Comparison of ENCODE assay signal across 11 mouse cellular contexts in the genomic region with DNA sequence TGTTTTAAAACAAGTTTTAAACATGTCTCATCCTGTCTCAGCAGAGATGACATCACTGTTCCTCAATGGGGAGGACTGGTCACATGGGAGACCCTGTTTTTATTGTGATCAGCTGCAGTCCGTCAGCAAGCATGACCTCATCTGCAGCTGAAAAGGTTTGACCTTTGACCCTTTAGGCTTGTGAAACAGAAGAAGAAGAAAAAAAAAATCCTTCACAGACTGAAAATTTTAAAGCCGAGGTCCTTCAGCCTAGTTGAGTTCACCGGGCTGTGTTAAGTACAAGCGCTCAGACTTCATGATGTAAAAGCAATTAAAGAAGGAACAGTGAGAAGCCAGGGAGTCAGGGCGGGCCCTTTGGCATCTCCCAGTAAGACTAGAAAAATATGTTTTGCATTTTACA.
DNase-seq lines count a peak whose midpoint lies in the region; ATAC-seq and TF ChIP-seq lines count a peak whose summit lies in the region.
"Had no signal": no experiment of that assay in that cellular context is flagged by ENCODE, and none has a peak within 500 bp of the region (broad histone marks: within the 10 kb centered on the region; RNA-seq: fewer than 3 reads in every experiment).

No protein-coding gene starts in this region.

- peak; percentile 5 for DNase-seq in midbrain, postnatal 0 days (ENCODE audit: low spot score)
- peak; percentile 50 for DNase-seq in embryonic facial prominence, embryonic 10.5 days (ENCODE audit: low spot score)
- peak; percentile 6 to 20 for DNase-seq in kidney, adult 8-10 months
- DNase-seq in mesoderm, embryonic 11.5 days (ENCODE audit: low read depth, low spot score) = peak; percentile 79
- DNase-seq in thymus, postnatal 36 days = no peak
- DNase-seq in frontal cortex, adult 2 months (ENCODE audit: extremely low spot score in 1 of 2, low spot score in 1 of 2) = no peak
- DNase-seq in frontal cortex, postnatal 36 days (ENCODE audit: low spot score in 2 of 2) = no peak
- DNase-seq: cerebellum, adult 8-10 months had no signal

- no peak overlapping the region for H3K9ac ChIP-seq in midbrain, postnatal 0 days (replicated peaks; ENCODE audit: low read length, poor library complexity, severe bottlenecking)
- H3K9ac ChIP-seq in midbrain, embryonic 15.5 days = no peak overlapping the region

- H3K4me3 ChIP-seq in midbrain, postnatal 0 days (ENCODE audit: low read depth, low read length) = no peak overlapping the region
- H3K4me3 ChIP-seq in midbrain, embryonic 15.5 days = no peak overlapping the region
- H3K4me3 ChIP-seq in embryonic facial prominence, embryonic 10.5 days = no peak overlapping the region
- H3K4me3 ChIP-seq: megakaryocyte, embryonic 14.5 days had no signal

- H3K27ac ChIP-seq in midbrain, postnatal 0 days (ENCODE audit: low read depth, low read length) = no peak overlapping the region
- H3K27ac ChIP-seq in midbrain, embryonic 15.5 days = no peak overlapping the region
- H3K27ac ChIP-seq in embryonic facial prominence, embryonic 10.5 days (replicated peaks) = no peak overlapping the region

- no peaks in the 10 kb centered on the region for H3K36me3 ChIP-seq in midbrain, postnatal 0 days (ENCODE audit: insufficient read depth, low read length)
- H3K36me3 ChIP-seq in midbrain, embryonic 15.5 days (replicated peaks) = no peaks in the 10 kb centered on the region
- no peaks in the 10 kb centered on the region for H3K36me3 ChIP-seq in embryonic facial prominence, embryonic 10.5 days (replicated peaks)

- ATAC-seq in midbrain, postnatal 0 days (ENCODE audit: low FRiP score) = no peak
- ATAC-seq in midbrain, embryonic 15.5 days (replicated peaks) = no peak
- ATAC-seq: Patski had no signal

- no peak overlapping the region for H3K4me2 ChIP-seq in midbrain, postnatal 0 days (ENCODE audit: low read depth, low read length, poor library complexity, severe bottlenecking)
- H3K4me2 ChIP-seq in midbrain, embryonic 15.5 days = no peak overlapping the region

- no peaks in the 10 kb centered on the region for H3K9me3 ChIP-seq in midbrain, postnatal 0 days (ENCODE audit: low read length)
- H3K9me3 ChIP-seq in midbrain, embryonic 15.5 days = no peaks in the 10 kb centered on the region
- no peaks in the 10 kb centered on the region for H3K9me3 ChIP-seq in embryonic facial prominence, embryonic 10.5 days

- WGBS in midbrain, postnatal 0 days = 21% methylated on average over 5 of the region's 5 CpGs
- WGBS in midbrain, embryonic 15.5 days = 16% methylated on average over 5 of the region's 5 CpGs
- WGBS in embryonic facial prominence, embryonic 10.5 days = 33% methylated on average over 5 of the region's 5 CpGs

- H3K4me1 ChIP-seq in midbrain, postnatal 0 days (ENCODE audit: insufficient read depth, low read length) = no peaks in the 10 kb centered on the region
- no peaks in the 10 kb centered on the region for H3K4me1 ChIP-seq in midbrain, embryonic 15.5 days
- peaks cover 11% of the 10 kb centered on the region for H3K4me1 ChIP-seq in embryonic facial prominence, embryonic 10.5 days

- H3K27me3 ChIP-seq in midbrain, postnatal 0 days (ENCODE audit: insufficient read depth, low read length) = no peaks in the 10 kb centered on the region
- H3K27me3 ChIP-seq in midbrain, embryonic 15.5 days (replicated peaks) = no peaks in the 10 kb centered on the region
- H3K27me3 ChIP-seq in embryonic facial prominence, embryonic 10.5 days (replicated peaks; ENCODE audit: low read depth, poor library complexity, severe bottlenecking) = no peaks in the 10 kb centered on the region
- H3K27me3 ChIP-seq: megakaryocyte, embryonic 14.5 days; Patski had no signal

- TF ChIP-seq CTCF in midbrain, postnatal 0 days (IDR thresholded peaks at IDR 0.05) = no peak

Comparison
In these comparisons a context has a peak if more than half of its experiments do, and no peak if none do; other contexts are left out.
1. DNase-seq: peak in midbrain, postnatal 0 days (single experiment), embryonic facial prominence, embryonic 10.5 days (single experiment), kidney, adult 8-10 months (2 of 2) and mesoderm, embryonic 11.5 days (single experiment); none in thymus, postnatal 36 days (0 of 2), frontal cortex, adult 2 months (0 of 2) and frontal cortex, postnatal 36 days (0 of 2).